Mouse (Mus musculus): ENCODE results near the gene H2-Q2. TPM values are rescaled to one million over a fixed set of nuclear protein-coding genes. Genes with fewer than 3 reads are reported as not detected.
"Not testable (repeated sequence)": the region's sequence is repeated elsewhere in the genome, so short reads cannot be mapped to it uniquely, and the experiment has no call there.

H2-Q2 gene
- total RNA-seq (2021) = under 1 TPM; 0.52 to 0.74 TPM
- long read RNA-seq, experiment 1 = 0 reads
- long read RNA-seq, experiment 2 = 0 reads

GRCm38 (mm10) chr17:35342071-35342671 is at the start of gene H2-Q2:
TSS of gene H2-Q2 (plus strand) at chr17:35342242.
- DNase-seq (ENCODE audit: low spot score in 2 of 2) = no peak

- peak; percentile 35 to 54 for DNase-seq (ENCODE audit: low spot score in 2 of 2)
Observed at GRCm38 (mm10) chr17:35295796-35296195, 46.2 kb upstream of the H2-Q2 start.

GRCm38 (mm10) chr17:35300261-35300945 is 41.6 kb upstream of the H2-Q2 start:
- not testable (repeated sequence) for DNase-seq (ENCODE audit: low spot score in 2 of 2)

GRCm38 (mm10) chr17:35301645-35302258 is 40.3 kb upstream of the H2-Q2 start:
- peak; percentile 83 to 86 for DNase-seq (ENCODE audit: low spot score in 2 of 2)

- DNase-seq (ENCODE audit: low spot score in 2 of 2) = no peak
Observed at GRCm38 (mm10) chr17:35303271-35303670, 38.8 kb upstream of the H2-Q2 start.

GRCm38 (mm10) chr17:35303756-35304350 is 38.2 kb upstream of the H2-Q2 start:
- DNase-seq (ENCODE audit: low spot score in 2 of 2) = no peak

- no peak for DNase-seq (ENCODE audit: low spot score in 2 of 2)
Observed at GRCm38 (mm10) chr17:35304478-35304877, 37.6 kb upstream of the H2-Q2 start.

- DNase-seq (ENCODE audit: low spot score in 2 of 2) = not testable (repeated sequence)
Observed at GRCm38 (mm10) chr17:35304921-35305320, 37.1 kb upstream of the H2-Q2 start.

- no peak for DNase-seq (ENCODE audit: low spot score in 2 of 2)
Observed at GRCm38 (mm10) chr17:35318671-35319070, 23.4 kb upstream of the H2-Q2 start.

GRCm38 (mm10) chr17:35320327-35321081 is 21.5 kb upstream of the H2-Q2 start, which contains the start of gene H2-Q1:
TSS of gene H2-Q1 (plus strand) at chr17:35320405.
- no peak for DNase-seq (ENCODE audit: low spot score in 2 of 2)

- DNase-seq (ENCODE audit: low spot score in 2 of 2) = not testable (repeated sequence)
Observed at GRCm38 (mm10) chr17:35325124-35325523, 16.9 kb upstream of the H2-Q2 start.

- DNase-seq (ENCODE audit: low spot score in 2 of 2) = not testable (repeated sequence)
Observed at GRCm38 (mm10) chr17:35326000-35326399, 16.0 kb upstream of the H2-Q2 start.

- not testable (repeated sequence) for DNase-seq (ENCODE audit: low spot score in 2 of 2)
Observed at GRCm38 (mm10) chr17:35329714-35330113, 12.3 kb upstream of the H2-Q2 start.

- DNase-seq (ENCODE audit: low spot score in 2 of 2) = not testable (repeated sequence)
Observed at GRCm38 (mm10) chr17:35331546-35331945, 10.5 kb upstream of the H2-Q2 start.

- DNase-seq (ENCODE audit: low spot score in 2 of 2) = no peak
Observed at GRCm38 (mm10) chr17:35342711-35343476, 852 bp downstream of the H2-Q2 start.

GRCm38 (mm10) chr17:35347659-35348058 is 5.6 kb downstream of the H2-Q2 start:
- not testable (repeated sequence) for DNase-seq (ENCODE audit: low spot score in 2 of 2)

- DNase-seq (ENCODE audit: low spot score in 2 of 2) = not testable (repeated sequence)
Observed at GRCm38 (mm10) chr17:35353275-35353674, 11.2 kb downstream of the H2-Q2 start.

GRCm38 (mm10) chr17:35354071-35354470 is 12.0 kb downstream of the H2-Q2 start:
- no peak for DNase-seq (ENCODE audit: low spot score in 2 of 2)

- no peak for DNase-seq (ENCODE audit: low spot score in 2 of 2)
Observed at GRCm38 (mm10) chr17:35357086-35357485, 15.0 kb downstream of the H2-Q2 start.
